Mouse (Mus musculus) MEL (cell line): ENCODE results near the gene Zkscan5. TPM values are rescaled to one million over a fixed set of nuclear protein-coding genes. Genes with fewer than 3 reads are reported as not detected.

Experiments used
- DNase-seq: peaks from one replicate; pipeline ENCODE4 v3.0.0; 2011; ENCODE audit warnings: low read depth, low spot score
- H3K27ac ChIP-seq: 2 replicates; pipeline ENCODE4 v1.5.1; 2012; ENCODE audit warnings: low read depth, mild to moderate bottlenecking, control low read depth, low read length, moderate library complexity; ENCODE audit not compliant: control insufficient read depth
- H3K27me3 ChIP-seq, 2 experiments: fragments of 150-350 bp in 1 of 2; sonication (generic) in 1 of 2; 2 replicates each; pipeline ENCODE4 v1.6.1; 2012; ENCODE audit warnings: low read length in 2 of 2, mild to moderate bottlenecking in 2 of 2, improper control_type of control experiment in 1 of 2, moderate library complexity in 1 of 2; ENCODE audit not compliant: insufficient read depth in 2 of 2, control insufficient read depth in 1 of 2
- H3K36me3 ChIP-seq, 2 experiments: 2 replicates each; pipeline ENCODE4 v1.6.1; 2012 to 2014; ENCODE audit warnings: low read length in 2 of 2, improper control_type of control experiment in 1 of 2, inconsistent platforms in 1 of 2, mild to moderate bottlenecking in 1 of 2; ENCODE audit not compliant: insufficient read depth in 2 of 2, control insufficient read depth in 1 of 2
- H3K4me1 ChIP-seq, 2 experiments: fragments of 150-350 bp in 1 of 2; sonication (generic) in 1 of 2; 2 replicates each; pipeline ENCODE4 v1.6.1; 2012; ENCODE audit warnings: low read length in 2 of 2, improper control_type of control experiment in 1 of 2, mild to moderate bottlenecking in 1 of 2; ENCODE audit not compliant: insufficient read depth in 2 of 2, control insufficient read depth in 1 of 2
- H3K4me3 ChIP-seq, 2 experiments: fragments of 150-350 bp in 1 of 2; sonication (generic) in 1 of 2; 2 replicates each; pipeline ENCODE4 v1.5.1; 2012; ENCODE audit warnings: low read depth in 2 of 2, low read length in 2 of 2, mild to moderate bottlenecking in 2 of 2, moderate library complexity in 2 of 2, control low read depth in 1 of 2, improper control_type of control experiment in 1 of 2; ENCODE audit not compliant: control insufficient read depth in 1 of 2, insufficient read depth in 1 of 2
- H3K79me2 ChIP-seq: 2 replicates; pipeline ENCODE4 v1.6.1; 2012; ENCODE audit warnings: mild to moderate bottlenecking, low read length, moderate library complexity; ENCODE audit not compliant: control insufficient read depth, poor library complexity, insufficient read depth
- H3K9ac ChIP-seq: 2 replicates; pipeline ENCODE4 v1.6.1; 2012; ENCODE audit warnings: low read depth, mild to moderate bottlenecking, control low read depth, low read length, moderate library complexity; ENCODE audit not compliant: control insufficient read depth, poor library complexity, severe bottlenecking
- H3K9me3 ChIP-seq: fragments of 150-350 bp; sonication (generic); replicated peaks from 2 replicates; pipeline ENCODE4 v1.6.1; 2012; ENCODE audit warnings: mild to moderate bottlenecking, low read length, improper control_type of control experiment, moderate library complexity; ENCODE audit not compliant: insufficient read depth
- E2F4 ChIP-seq: IDR thresholded peaks from 2 replicates; pipeline ENCODE4 v1.6.1; 2011; ENCODE audit warnings: low read depth, low read length, improper control_type of control experiment, borderline replicate concordance
- EP300 ChIP-seq, 2 experiments: IDR thresholded peaks; 2 replicates each; pipeline ENCODE4 v1.6.1; 2011; ENCODE audit warnings: improper control_type of control experiment in 2 of 2, low read length in 2 of 2, low read depth in 1 of 2, mild to moderate bottlenecking in 1 of 2
- GATA1 ChIP-seq: IDR thresholded peaks from 2 replicates; pipeline ENCODE4 v1.6.1; 2011; ENCODE audit warnings: low read depth, low read length, improper control_type of control experiment
- HCFC1 ChIP-seq: IDR thresholded peaks from 2 replicates; pipeline ENCODE4 v1.6.1; 2012; ENCODE audit warnings: low read depth, mild to moderate bottlenecking, inconsistent platforms, low read length, improper control_type of control experiment, moderate library complexity
- JUND ChIP-seq: IDR thresholded peaks from 2 replicates; pipeline ENCODE4 v1.6.1; 2011; ENCODE audit warnings: low read depth, mild to moderate bottlenecking, improper control_type of control experiment, low read length
- MAFK ChIP-seq: IDR thresholded peaks from 2 replicates; pipeline ENCODE4 v1.6.1; 2011; ENCODE audit warnings: low read depth, mild to moderate bottlenecking, low read length, improper control_type of control experiment, borderline replicate concordance
- MAX ChIP-seq: IDR thresholded peaks from 2 replicates; pipeline ENCODE4 v1.6.1; 2011; ENCODE audit warnings: low read length, improper control_type of control experiment
- MEF2A ChIP-seq: IDR thresholded peaks from 2 replicates; pipeline ENCODE4 v1.6.1; 2014; ENCODE audit warnings: low read depth, mild to moderate bottlenecking, inconsistent platforms, low read length, improper control_type of control experiment; ENCODE audit not compliant: poor library complexity, insufficient replicate concordance, severe bottlenecking; ENCODE audit errors: extremely low read depth
- MYB ChIP-seq: IDR thresholded peaks from 2 replicates; pipeline ENCODE4 v1.6.1; 2011; ENCODE audit warnings: mild to moderate bottlenecking, low read depth, low read length, improper control_type of control experiment
- NELFE ChIP-seq: IDR thresholded peaks from 2 replicates; pipeline ENCODE4 v1.6.1; 2011; ENCODE audit warnings: low read depth, low read length, improper control_type of control experiment
- NRF1 ChIP-seq: IDR thresholded peaks from 2 replicates; pipeline ENCODE4 v1.6.1; 2014; ENCODE audit warnings: low read depth, mild to moderate bottlenecking, inconsistent platforms, low read length, improper control_type of control experiment, moderate library complexity; ENCODE audit not compliant: poor library complexity, insufficient read depth, severe bottlenecking
- POLR2A ChIP-seq, 2 experiments: IDR thresholded peaks; 2 replicates each; pipeline ENCODE4 v1.6.1; 2011 to 2012; ENCODE audit warnings: low read length in 2 of 2, mild to moderate bottlenecking in 2 of 2, control low read depth in 1 of 2, improper control_type of control experiment in 1 of 2, low read depth in 1 of 2, moderate library complexity in 1 of 2; ENCODE audit not compliant: control insufficient read depth in 1 of 2, insufficient read depth in 1 of 2, poor library complexity in 1 of 2
- POLR2AphosphoS2 ChIP-seq: IDR thresholded peaks from 2 replicates; pipeline ENCODE4 v1.6.1; 2011; ENCODE audit warnings: low read length, improper control_type of control experiment
- POLR2AphosphoS5 ChIP-seq: IDR thresholded peaks from 2 replicates; pipeline ENCODE4 v1.6.1; 2012; ENCODE audit warnings: low read depth, borderline replicate concordance, mild to moderate bottlenecking, inconsistent platforms, low read length, moderate library complexity, mixed read lengths
- SMC3 ChIP-seq: IDR thresholded peaks from 2 replicates; pipeline ENCODE4 v1.6.1; 2011; ENCODE audit warnings: low read depth, low read length, improper control_type of control experiment
- TAL1 ChIP-seq: IDR thresholded peaks from 2 replicates; pipeline ENCODE4 v1.6.1; 2012; ENCODE audit warnings: mild to moderate bottlenecking, inconsistent platforms, low read length, moderate library complexity, mixed read lengths
- TBP ChIP-seq: IDR thresholded peaks from 2 replicates; pipeline ENCODE4 v1.8.0; 2011; ENCODE audit warnings: low read depth, low read length, improper control_type of control experiment
- ZC3H11A ChIP-seq: IDR thresholded peaks from 2 replicates; pipeline ENCODE4 v1.6.1; 2012; ENCODE audit warnings: low read depth, mild to moderate bottlenecking, inconsistent platforms, low read length, improper control_type of control experiment
- ZKSCAN1 ChIP-seq: IDR thresholded peaks from 2 replicates; pipeline ENCODE4 v1.6.1; 2012; ENCODE audit warnings: low read depth, mild to moderate bottlenecking, inconsistent platforms, low read length, improper control_type of control experiment, moderate library complexity
- ZMIZ1 ChIP-seq: IDR thresholded peaks from 2 replicates; pipeline ENCODE4 v1.6.1; 2012; ENCODE audit warnings: low read depth, mild to moderate bottlenecking, inconsistent platforms, low read length, improper control_type of control experiment, moderate library complexity
- ZNF384 ChIP-seq: IDR thresholded peaks from 2 replicates; pipeline ENCODE4 v1.6.1; 2012; ENCODE audit warnings: low read depth, mild to moderate bottlenecking, inconsistent platforms, low read length, improper control_type of control experiment
- polyA plus RNA-seq, 2 experiments: library from polyadenylated mRNA; stranded (reverse) in 1 of 2; unstranded in 1 of 2; fragments of >175 nt in 1 of 2; fragments of >200 nt in 1 of 2; gene quantifications; 2 replicates each; pipeline versions ENCODE4 v1.2.1 to v1.2.4; 2012; ENCODE audit warnings: low replicate concordance in 2 of 2, low read depth in 1 of 2; ENCODE audit not compliant: insufficient read length in 2 of 2, insufficient read depth in 1 of 2, missing spikeins in 1 of 2
- total RNA-seq: library from RNA; depleted of rRNA; stranded (reverse); fragments of 300-350 nt; gene quantifications from 2 replicates; pipeline ENCODE4 v1.2.3, GENCODE M21; 2012

The Zkscan5 gene
- total and polyA plus RNA-seq, 3 experiments = 8.7 to 9.8 TPM; not detected in 1

GRCm38 (mm10) chr5:145201321-145201991 is 2.9 kb upstream of the Zkscan5 start, which contains the start of gene Zkscan14 (continued):
- TF ChIP-seq ZMIZ1 (peak; percentile 82), MAFK (no peak), TBP (peak; percentile 82; the same call in 1 of the 2 replicates)

GRCm38 (mm10) chr5:145202446-145202845 is 1.9 kb upstream of the Zkscan5 start:
- Histone ChIP-seq H3K9me3 (no peaks in the 10 kb centered on the region), H3K4me3 (no peak overlapping the region), H3K36me3 (peaks cover 0 to 16% of the 10 kb centered on the region in 2 experiments; a peak in 2 of 4 replicates), H3K79me2 (peaks cover 27% of the 10 kb centered on the region), H3K4me1 (peaks cover 0 to 20% of the 10 kb centered on the region in 2 experiments; a peak in 2 of 4 replicates), H3K9ac (no peak overlapping the region), H3K27me3 (no peaks in the 10 kb centered on the region), H3K27ac (no peak overlapping the region)
- TF ChIP-seq ZKSCAN1 = no peak
- TF ChIP-seq ZNF384 = no peak
- TF ChIP-seq NRF1 = no peak
- no peak for TF ChIP-seq E2F4
- TF ChIP-seq MEF2A = no peak
- no peak for TF ChIP-seq POLR2AphosphoS2
- TF ChIP-seq ZC3H11A = no peak
- no peak for TF ChIP-seq MYB
- TF ChIP-seq MAX = no peak
- TF ChIP-seq EP300 (IDR thresholded peaks at IDR 0.05; ENCODE audit: low read depth in 1 of 2, low read length in 2 of 2) = no peak
- no peak for TF ChIP-seq GATA1
- no peak for TF ChIP-seq JUND
- TF ChIP-seq SMC3 = no peak
- TF ChIP-seq POLR2AphosphoS5 = no peak
- TF ChIP-seq HCFC1 = no peak
- no peak for TF ChIP-seq TAL1
- TF ChIP-seq TBP = no peak
- TF ChIP-seq MAFK = no peak
- no peak for TF ChIP-seq POLR2A (IDR thresholded peaks at IDR 0.05; ENCODE audit: control insufficient read depth in 1 of 2, insufficient read depth in 1 of 2, low read depth in 1 of 2, low read length in 2 of 2, poor library complexity in 1 of 2)
- TF ChIP-seq NELFE = no peak
- no peak for DNase-seq
